Mouse (Mus musculus) E14TG2a.4 (cell line): ENCODE measurements around the gene Gpsm1.

Experiments used
- CTCF ChIP-seq: conservative IDR thresholded peaks from 2 replicates; pipeline ENCODE4 v1.5.1; 2014; ENCODE audit warnings: low read length
- NANOG ChIP-seq: IDR thresholded peaks from 2 replicates; pipeline ENCODE4 v1.6.1; 2014; ENCODE audit warnings: borderline replicate concordance, low read length, mixed read lengths

DNA sequence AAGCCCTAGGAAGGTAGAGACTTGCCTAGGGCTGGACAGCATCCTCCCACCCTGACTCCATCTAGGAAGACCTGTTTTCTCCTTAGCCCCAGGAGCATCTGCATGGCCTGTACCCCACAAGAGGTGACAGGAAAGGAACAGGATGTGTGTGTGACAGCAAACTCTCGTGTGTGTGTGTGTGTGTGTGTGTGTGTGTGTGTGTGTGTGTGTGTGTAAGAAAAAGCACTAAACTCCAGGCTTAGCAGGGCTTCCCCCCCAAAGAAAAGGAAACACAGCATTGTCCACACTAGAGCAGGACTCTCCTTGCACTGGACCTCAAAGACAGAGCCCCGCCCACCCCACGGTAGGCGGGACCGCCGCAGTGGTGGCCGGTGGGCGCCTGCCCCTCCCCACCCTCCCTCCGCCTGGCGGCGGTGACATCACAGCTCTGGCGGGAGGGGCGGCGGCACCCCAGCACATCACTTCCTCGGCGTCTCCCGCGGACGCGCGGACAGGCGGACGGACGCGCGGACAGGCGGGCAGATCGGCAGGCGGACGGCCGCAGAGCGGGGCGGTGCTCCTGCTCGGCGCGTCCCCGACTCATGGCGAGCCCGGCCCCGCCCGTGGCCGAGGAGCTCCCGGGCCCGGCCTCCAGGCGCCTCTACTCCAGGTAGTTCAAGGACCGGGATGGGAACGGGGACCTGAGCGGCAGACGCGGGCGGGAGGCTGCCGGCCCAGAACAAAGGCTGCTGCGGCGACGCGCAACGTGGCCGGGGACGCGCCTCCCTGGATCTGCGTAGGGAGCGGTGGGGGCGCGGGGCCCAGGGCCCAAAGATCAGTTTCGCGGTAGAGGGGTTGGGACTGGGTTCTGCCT, at the start of gene Gpsm1:
- no peak for TF ChIP-seq NANOG
- TF ChIP-seq CTCF: no peak
